ENCODE assay signal across 8 mouse cellular contexts in genomic region chr8:120113306-120113705, GRCm38 (mm10). TPM values are rescaled to one million over a fixed set of nuclear protein-coding genes. Genes with fewer than 3 reads are reported as not detected.
DNase-seq lines count a peak whose midpoint lies in the region; ATAC-seq and TF ChIP-seq lines count a peak whose summit lies in the region.

No protein-coding gene starts in this region.

- 0 out of 2 replicates have a peak, but pooled peaks have one; percentile 3 for ATAC-seq in embryonic facial prominence, embryonic 12.5 days (ENCODE audit: insufficient number of reproducible peaks, insufficient read depth, low FRiP score, low TSS enrichment)
- no peak; the same call in 1 of the 2 replicates for ATAC-seq in midbrain, embryonic 16.5 days

- no peak for TF ChIP-seq CTCF in liver, adult 2 months (IDR thresholded peaks at IDR 0.05; ENCODE audit: low read depth, low read length)

- H3K27ac ChIP-seq in embryonic facial prominence, embryonic 12.5 days = peak overlapping the region; percentile 78
- H3K27ac ChIP-seq in hindbrain, embryonic 10.5 days = peak overlapping the region; percentile 91
- peak overlapping the region; percentile 94 for H3K27ac ChIP-seq in liver, adult 2 months (replicated peaks; ENCODE audit: insufficient read depth, low read depth, low read length)
- H3K27ac ChIP-seq in midbrain, embryonic 16.5 days (ENCODE audit: low read length) = peak overlapping the region; percentile 91

- H3K4me2 ChIP-seq in embryonic facial prominence, embryonic 12.5 days (replicated peaks) = peak overlapping the region; percentile 88
- H3K4me2 ChIP-seq in midbrain, embryonic 16.5 days (ENCODE audit: low read length) = peak overlapping the region; percentile 85

- WGBS in embryonic facial prominence, embryonic 12.5 days = 4% methylated on average over 10 of the region's 10 CpGs
- 5% methylated on average over 10 of the region's 10 CpGs for WGBS in hindbrain, embryonic 10.5 days
- 4% methylated on average over 10 of the region's 10 CpGs for WGBS in liver, adult 2 months
- 3% methylated on average over 10 of the region's 10 CpGs for WGBS in midbrain, embryonic 16.5 days

- DNase-seq in ovary, postnatal 36 days (ENCODE audit: low spot score) = peak; percentile 54
- no peak for DNase-seq in ovary, postnatal 10 days (ENCODE audit: low spot score)
- no peak for DNase-seq in hindbrain, embryonic 10.5 days (ENCODE audit: low spot score)
- DNase-seq in liver, adult 2 months (ENCODE audit: extremely low read depth, low read depth, low spot score) = peak; percentile 78
- DNase-seq in right cerebral cortex, postnatal 10 days (ENCODE audit: low spot score in 2 of 2) = no peak
- no peak for DNase-seq in embryo, embryonic 11 days

- peaks cover 12% of the 10 kb centered on the region for H3K4me1 ChIP-seq in embryonic facial prominence, embryonic 12.5 days
- H3K4me1 ChIP-seq in hindbrain, embryonic 10.5 days (replicated peaks) = peaks cover 25% of the 10 kb centered on the region
- peaks cover 9% of the 10 kb centered on the region for H3K4me1 ChIP-seq in liver, adult 2 months (ENCODE audit: control insufficient read depth, insufficient read depth, low read length)
- H3K4me1 ChIP-seq in midbrain, embryonic 16.5 days (ENCODE audit: control insufficient read depth, insufficient read depth, low read length) = peaks cover 10% of the 10 kb centered on the region; the same call in 1 of the 2 replicates

- no peaks in the 10 kb centered on the region for H3K9me3 ChIP-seq in embryonic facial prominence, embryonic 12.5 days
- H3K9me3 ChIP-seq in hindbrain, embryonic 10.5 days = no peaks in the 10 kb centered on the region
- H3K9me3 ChIP-seq in midbrain, embryonic 16.5 days (replicated peaks; ENCODE audit: control insufficient read depth, low read length, poor library complexity, severe bottlenecking) = no peaks in the 10 kb centered on the region

- no peaks in the 10 kb centered on the region for H3K36me3 ChIP-seq in embryonic facial prominence, embryonic 12.5 days
- no peaks in the 10 kb centered on the region for H3K36me3 ChIP-seq in hindbrain, embryonic 10.5 days
- no peaks in the 10 kb centered on the region for H3K36me3 ChIP-seq in liver, adult 2 months (ENCODE audit: control insufficient read depth, insufficient read depth, low read length)
- no peaks in the 10 kb centered on the region for H3K36me3 ChIP-seq in midbrain, embryonic 16.5 days (ENCODE audit: control insufficient read depth, insufficient read depth, low read length)

- peaks cover 41% of the 10 kb centered on the region for H3K27me3 ChIP-seq in embryonic facial prominence, embryonic 12.5 days
- H3K27me3 ChIP-seq in hindbrain, embryonic 10.5 days (ENCODE audit: insufficient read depth, poor library complexity, severe bottlenecking) = peaks cover 47% of the 10 kb centered on the region
- no peaks in the 10 kb centered on the region for H3K27me3 ChIP-seq in liver, adult 2 months (ENCODE audit: control insufficient read depth, insufficient read depth, low read length)
- H3K27me3 ChIP-seq in midbrain, embryonic 16.5 days (ENCODE audit: control insufficient read depth, insufficient read depth, low read depth, low read length) = no peaks in the 10 kb centered on the region

- H3K4me3 ChIP-seq in embryonic facial prominence, embryonic 12.5 days = peak overlapping the region; percentile 67
- H3K4me3 ChIP-seq in hindbrain, embryonic 10.5 days = peak overlapping the region; percentile 72
- H3K4me3 ChIP-seq in liver, adult 2 months (ENCODE audit: insufficient read depth, low read depth, low read length) = peak overlapping the region; percentile 67
- H3K4me3 ChIP-seq in midbrain, embryonic 16.5 days (ENCODE audit: low read depth, low read length) = peak overlapping the region; percentile 83

- TF ChIP-seq POLR2A in liver, adult 2 months (IDR thresholded peaks at IDR 0.05; ENCODE audit: extremely low read depth, insufficient read depth, low read length) = no peak

- peak overlapping the region; percentile 59 for H3K9ac ChIP-seq in embryonic facial prominence, embryonic 12.5 days
- H3K9ac ChIP-seq in liver, adult 2 months (ENCODE audit: low read depth, low read length) = peak overlapping the region; percentile 82
- peak overlapping the region; percentile 82 for H3K9ac ChIP-seq in midbrain, embryonic 16.5 days (ENCODE audit: low read depth, low read length)

- H3K79me2 ChIP-seq in liver, adult 2 months (ENCODE audit: control insufficient read depth, insufficient read depth, low read length) = no peaks in the 10 kb centered on the region

RNA-seq across cellular contexts. Expression of gene 6430548M08Rik, which starts 0.6 kb away (rescaled TPM):
- polyA plus RNA-seq in embryonic facial prominence, embryonic 12.5 days (2016; fragmentation: Nextera tagmentation; extraction: Ambion mirVana) = 5.9 and 6.5 TPM in 2 replicates
- polyA plus RNA-seq in hindbrain, embryonic 10.5 days (2016; fragmentation: Nextera tagmentation; extraction: Ambion mirVana) = 5.2 and 12.5 TPM in 2 replicates
- total RNA-seq in liver, adult 2 months (2014; rRNA removed) = 2.9 and 3.0 TPM in 2 replicates
- polyA plus RNA-seq in liver, adult 2 months (2012; rRNA removed) = 2.0 and 2.4 TPM in 2 replicates
- polyA plus RNA-seq in midbrain, embryonic 16.5 days (2015; fragmentation: Nextera tagmentation; extraction: Ambion mirVana) = 37.1 and 40.2 TPM in 2 replicates

RNA-seq across cellular contexts. Expression of gene Zdhhc7, which starts 12.0 kb away (rescaled TPM):
- polyA plus RNA-seq in embryonic facial prominence, embryonic 12.5 days (2016; fragmentation: Nextera tagmentation; extraction: Ambion mirVana) = 34.7 and 38.9 TPM in 2 replicates
- 34.1 and 38.7 TPM in 2 replicates for polyA plus RNA-seq in hindbrain, embryonic 10.5 days (2016; fragmentation: Nextera tagmentation; extraction: Ambion mirVana)
- total RNA-seq in liver, adult 2 months (2014; rRNA removed) = 9.6 and 14.4 TPM in 2 replicates
- 25.4 and 27.1 TPM in 2 replicates for polyA plus RNA-seq in liver, adult 2 months (2012; rRNA removed)
- 27.8 and 29.5 TPM in 2 replicates for polyA plus RNA-seq in midbrain, embryonic 16.5 days (2015; fragmentation: Nextera tagmentation; extraction: Ambion mirVana)

Comparison
In these comparisons a context has a peak if more than half of its experiments do, and no peak if none do; other contexts are left out.
1. DNase-seq: peak in ovary, postnatal 36 days (single experiment) and liver, adult 2 months (single experiment); none in ovary, postnatal 10 days (single experiment), hindbrain, embryonic 10.5 days (single experiment), right cerebral cortex, postnatal 10 days (0 of 2) and embryo, embryonic 11 days (single experiment).
2. Peak in every context shown above with its lines, with median percentiles within 50 percentile points of each other: H3K27ac ChIP-seq, H3K4me3 ChIP-seq and H3K9ac ChIP-seq.